Mouse (Mus musculus) lung, postnatal 36 days (tissue): ENCODE measurements around the gene Dpysl4.
A peak's percentile ranks its signal among the peaks of the same experiment; 100 is the strongest.

Experiments used
- DNase-seq: peaks from one replicate; pipeline ENCODE4 v3.0.0; 2022; ENCODE audit warnings: mixed read lengths

Dpysl4 gene

DNA sequence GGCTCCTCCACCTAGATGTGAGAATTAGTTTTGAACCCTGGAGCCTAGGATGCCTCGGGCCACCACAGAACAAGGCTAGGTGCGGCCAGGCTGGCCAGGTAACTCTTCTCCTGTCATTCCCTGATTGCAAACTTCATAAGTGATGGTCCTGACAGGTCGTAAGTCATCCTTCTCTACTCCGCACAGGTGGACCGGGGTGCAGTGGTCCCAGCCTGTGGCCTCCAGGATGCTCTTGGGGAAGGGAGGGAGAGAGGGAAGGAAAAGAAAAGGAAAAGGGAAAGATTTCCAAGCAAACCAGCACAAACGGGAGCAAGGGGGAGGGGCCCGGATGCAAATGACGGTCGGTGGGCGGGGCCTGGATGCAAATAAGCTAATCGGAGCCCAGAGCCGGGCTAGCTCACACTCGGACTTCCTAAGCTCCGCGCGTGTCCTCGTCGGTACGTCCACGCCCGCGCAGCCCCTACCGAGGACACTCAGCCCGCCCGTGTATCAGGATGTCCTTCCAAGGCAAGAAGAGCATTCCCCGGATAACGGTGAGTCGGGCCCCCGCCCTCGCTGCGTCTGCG, at the start of gene Dpysl4:
Gene Dpysl4, plus strand, starts transcription at position 373 of the 566 bp plus-strand sequence.
- peak; percentile 17 for DNase-seq

DNA sequence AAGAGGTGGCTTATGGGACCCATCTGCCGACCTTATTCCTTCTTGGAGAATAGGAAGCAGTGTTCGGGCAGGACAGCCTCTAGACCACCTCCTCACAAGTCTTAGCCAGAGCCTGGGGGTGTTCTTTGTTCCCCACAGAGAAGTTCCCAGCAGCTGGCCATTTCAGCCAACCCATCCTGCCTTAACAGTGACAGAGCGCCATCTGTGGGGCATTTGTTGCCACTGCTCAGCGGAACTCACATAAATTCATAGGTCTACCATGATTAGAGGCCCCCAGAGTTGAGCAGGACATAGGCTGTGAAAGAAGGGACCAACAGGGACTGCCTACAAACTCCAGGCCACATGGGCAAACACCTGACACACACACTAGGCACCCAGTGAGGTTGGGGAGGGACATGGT, 22.4 kb upstream of the Dpysl4 start:
- DNase-seq: peak; percentile 5

DNA sequence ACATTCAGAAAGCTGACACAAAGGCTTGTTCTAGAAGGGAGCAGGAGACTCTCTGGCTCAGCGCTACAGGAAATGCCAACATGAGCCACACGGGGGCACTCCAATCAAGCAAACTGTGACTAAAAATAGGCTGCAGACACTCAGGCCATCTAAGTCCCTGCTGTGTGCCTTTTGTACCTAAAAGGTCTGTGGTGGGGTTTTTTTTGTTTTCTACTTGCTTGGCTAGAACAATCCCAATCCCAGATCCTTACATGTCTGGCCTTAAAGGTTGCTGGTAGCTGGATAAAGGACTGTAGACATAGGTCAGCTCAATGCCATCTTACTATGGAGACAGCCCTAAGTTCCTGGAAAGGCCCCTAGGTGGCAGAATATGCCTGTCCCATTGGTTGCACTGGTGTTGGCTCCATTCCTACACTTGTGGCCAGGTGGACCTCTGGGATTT, 17.6 kb upstream of the Dpysl4 start:
- DNase-seq: peak; percentile 65

DNA sequence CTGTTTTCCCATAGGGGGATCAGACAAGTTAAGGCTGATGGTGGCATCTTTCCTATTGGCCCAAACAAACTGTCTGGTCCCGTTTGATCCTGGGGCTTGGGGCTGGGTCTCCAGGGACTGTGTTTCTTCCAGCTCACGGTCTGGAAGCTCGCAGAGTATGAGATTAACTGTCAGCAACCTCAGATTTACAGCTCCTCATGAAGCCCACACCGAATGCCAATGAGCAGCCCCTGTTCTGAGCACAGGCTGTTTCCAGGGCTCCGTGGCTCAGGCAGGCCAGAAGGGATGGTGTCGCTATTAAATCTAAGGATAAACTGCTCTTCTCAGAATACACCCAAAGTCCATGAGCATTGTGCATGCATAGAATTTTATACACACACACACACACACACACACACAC, 11.6 kb upstream of the Dpysl4 start:
- no peak for DNase-seq

DNA sequence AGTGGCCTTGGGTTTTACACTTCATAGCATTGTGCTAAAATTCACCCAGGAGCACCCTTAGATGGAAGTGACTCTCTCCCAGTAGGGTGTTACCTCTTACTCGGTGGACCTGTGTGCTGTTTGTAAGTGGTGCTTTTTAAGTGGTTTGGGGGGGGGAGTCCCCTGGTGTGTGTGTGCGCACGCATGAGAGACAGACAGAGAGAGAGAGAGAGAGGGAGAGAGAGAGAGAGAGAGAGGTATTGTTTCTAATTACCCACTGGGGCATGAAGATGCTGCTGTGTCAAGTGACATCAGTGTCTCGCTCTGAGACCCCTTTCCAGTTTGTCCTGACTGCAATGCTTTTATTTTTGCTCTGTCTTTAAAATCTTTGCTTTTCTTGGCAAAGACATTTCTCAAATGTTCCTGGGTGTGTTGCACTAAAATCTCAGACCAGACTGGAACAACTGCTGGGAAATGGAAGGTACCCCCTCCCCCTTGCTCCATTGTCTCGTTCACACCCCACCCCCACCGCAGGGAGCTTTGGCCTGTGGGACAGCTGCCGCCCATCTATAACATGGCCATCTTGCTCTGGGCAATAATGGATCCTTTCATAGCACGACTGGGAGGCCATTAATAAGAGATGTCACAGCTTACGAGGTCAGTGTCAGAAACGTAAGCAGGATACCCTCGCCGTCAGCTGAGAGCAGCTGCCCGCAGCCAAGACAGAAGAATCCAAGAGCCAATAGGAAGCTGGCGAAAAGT, 10.6 kb upstream of the Dpysl4 start:
- no peak for DNase-seq

DNA sequence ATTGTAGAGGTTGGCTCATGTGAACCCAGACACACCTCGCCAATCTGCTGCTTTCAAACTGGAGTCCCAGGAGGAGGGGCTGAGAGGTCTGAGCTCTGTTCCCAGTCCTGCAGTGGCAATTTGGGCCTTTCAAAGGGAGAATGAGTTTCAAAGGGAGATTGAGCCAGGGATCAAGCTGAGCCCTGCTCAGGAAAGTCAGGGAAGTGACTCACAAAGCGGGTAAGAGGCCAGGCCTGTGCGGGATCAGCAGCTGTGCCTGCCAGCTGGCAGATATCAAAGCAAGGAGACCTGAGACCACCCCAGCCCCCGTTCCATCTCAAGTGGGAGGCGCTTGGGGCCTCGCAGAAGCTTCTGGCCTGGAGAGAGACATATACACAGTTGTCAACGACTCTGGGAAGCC, 8.5 kb upstream of the Dpysl4 start:
- DNase-seq: no peak

DNA sequence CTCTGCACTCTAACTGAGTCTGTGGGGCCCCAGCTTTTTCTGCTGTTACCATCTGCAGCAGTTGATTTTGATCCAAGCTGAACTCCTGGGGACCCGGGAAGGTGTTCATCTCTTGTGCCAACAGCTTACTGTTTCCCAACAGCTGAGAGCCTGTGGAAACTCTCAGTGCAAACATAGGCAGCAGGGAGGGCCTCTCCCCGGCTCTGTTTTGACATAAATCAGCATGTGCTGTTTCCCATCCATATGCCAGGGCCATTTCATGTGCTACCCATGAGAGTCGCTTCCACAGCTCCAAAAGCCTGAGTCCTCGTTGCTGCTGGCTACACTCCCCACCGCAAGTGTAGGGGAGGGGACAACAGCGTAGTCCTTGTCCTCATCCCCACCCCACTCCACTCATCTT, 7.6 kb upstream of the Dpysl4 start:
- DNase-seq: no peak

DNA sequence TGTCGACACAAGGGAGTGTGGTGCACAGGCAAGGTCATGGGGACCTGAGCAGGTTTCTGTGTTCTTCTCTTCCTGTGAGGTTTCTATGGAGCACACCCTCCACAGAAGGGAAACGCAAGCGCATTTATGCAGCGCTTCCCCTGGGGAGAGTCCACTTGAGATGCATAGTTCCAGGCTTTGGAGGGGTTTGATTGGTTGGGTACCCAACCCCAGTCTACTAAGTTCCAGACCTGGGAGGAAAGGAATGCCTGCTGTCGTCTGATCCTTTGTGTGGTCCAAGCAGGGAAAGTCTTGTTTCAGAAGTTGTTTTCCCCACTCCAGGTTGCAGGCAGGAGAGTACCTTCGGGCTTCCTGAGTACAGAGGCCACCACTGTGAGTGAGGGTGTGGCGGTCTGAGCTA, 6.7 kb upstream of the Dpysl4 start:
- DNase-seq: no peak

DNA sequence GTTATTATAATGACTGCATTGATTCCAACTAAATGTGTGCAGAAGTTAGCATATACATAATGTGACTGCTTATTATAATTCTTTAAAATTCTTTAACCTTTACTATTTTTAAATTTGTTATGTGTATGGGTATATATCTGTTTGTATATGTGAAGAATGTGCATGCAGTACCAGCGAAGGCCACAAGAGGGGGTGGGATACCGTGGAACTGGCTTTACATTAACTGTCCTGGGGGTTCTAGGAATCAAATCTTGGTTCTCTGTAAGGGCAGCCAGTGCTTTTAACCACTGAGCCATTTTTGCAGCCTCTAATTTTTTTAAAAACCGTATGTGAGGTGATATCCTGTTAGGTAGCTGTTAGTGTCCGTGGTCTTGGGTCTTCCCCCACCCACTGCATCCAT, 5.1 kb upstream of the Dpysl4 start:
- DNase-seq: no peak

DNA sequence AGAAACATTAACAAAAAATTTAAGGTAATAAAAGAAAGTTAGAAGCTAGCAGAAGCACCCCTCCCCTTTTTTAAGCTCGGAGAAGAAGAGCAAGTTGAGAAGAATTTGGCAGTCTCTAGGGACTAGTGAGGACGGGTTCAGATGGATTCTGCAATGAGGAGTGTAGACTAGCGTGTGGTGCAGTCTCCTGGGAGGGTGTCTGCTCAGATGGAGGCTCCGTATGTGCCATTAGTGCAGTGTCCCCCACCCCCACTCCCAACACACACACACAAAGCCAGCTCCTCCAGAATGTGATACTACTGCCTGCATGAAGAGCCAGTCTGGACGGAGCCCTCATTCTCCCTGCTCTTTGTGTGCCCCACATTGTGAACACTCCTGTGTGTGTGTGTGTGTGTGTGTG, 4.6 kb upstream of the Dpysl4 start:
- no peak for DNase-seq

DNA sequence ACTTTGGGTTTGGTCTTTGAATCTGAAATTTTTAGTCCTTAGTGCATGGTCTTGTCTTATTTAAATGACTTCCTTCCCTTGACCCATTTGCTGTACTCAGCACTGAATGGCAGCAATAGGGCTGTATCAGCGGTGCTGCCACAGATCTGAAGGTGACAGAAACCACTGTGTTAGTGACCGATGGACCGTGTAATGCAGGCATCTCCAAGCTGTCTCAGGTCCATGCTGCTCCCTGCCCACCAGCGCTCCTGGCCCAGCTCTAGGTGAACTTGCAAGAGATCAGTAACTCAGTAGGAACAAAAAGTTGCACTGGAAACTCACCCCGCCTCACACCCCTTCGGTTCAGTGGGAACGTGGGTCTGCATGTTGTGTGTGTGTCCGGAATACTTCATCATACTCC, 3.5 kb upstream of the Dpysl4 start:
- DNase-seq: no peak

DNA sequence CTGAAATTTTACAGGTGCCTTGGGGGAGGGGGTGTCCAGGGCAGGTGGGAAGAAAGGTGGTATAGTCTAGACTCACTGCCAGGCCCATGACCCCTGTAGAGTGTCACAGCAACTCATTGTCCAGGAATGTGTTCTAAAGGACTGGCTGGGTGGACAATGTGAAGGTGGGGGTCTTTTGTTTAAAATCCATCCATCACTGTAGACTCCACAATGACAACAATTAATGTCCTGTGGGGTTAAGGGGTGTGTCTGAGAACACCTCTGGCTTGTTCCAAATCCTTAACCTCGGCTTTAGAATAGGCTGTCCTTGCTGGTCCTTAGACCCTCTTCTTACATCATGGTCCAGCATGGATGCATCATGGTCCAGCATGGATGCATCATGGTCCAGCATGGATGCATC, 1.5 kb upstream of the Dpysl4 start:
- no peak for DNase-seq

DNA sequence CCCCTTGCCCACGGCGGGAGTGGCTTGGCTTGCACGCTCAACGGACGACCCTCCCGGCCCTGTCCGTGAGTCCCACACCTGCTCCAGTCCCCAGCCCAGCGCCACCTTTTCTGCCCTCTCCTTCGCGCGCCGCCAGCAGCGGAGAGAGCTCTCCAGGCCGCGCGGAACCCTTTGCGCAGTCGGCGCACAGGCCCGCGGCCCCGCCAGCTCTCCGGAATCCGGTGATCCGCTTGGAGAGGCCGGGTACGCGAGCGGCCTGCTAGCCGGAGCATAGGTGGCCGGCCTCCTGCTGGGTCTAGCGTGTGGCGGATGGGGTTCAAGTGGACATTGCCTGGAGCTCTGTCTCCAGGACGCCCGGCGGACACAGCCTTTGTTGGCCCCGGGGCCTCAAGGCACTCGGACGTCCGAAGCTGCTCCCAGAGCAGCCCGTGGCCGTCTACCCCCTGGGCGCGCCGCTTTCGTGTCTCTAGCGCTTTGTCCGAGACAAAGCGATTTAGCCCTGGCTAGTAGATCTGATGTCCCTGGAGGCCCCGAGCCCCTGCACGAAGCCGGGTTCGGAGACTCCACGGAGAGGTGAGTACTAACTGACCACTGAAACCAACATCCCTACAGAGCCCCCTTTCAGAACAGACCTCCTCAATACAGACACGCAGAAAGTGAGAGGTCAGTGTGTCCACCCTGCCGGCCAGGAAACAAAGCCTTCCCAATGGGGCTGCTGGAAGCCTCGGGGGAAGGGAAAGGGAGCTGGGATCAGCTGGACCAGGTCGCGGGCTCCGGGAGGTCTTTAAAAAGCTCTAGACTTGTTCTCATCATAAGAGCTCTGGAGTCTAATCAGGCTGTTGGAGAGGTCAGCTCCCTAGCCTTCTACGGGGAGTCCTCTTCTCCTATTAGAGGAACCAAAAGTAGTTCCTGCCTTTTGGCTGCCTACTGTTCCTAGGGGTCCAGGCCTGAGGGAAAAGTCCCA, 676 bp downstream of the Dpysl4 start:
- DNase-seq: no peak

DNA sequence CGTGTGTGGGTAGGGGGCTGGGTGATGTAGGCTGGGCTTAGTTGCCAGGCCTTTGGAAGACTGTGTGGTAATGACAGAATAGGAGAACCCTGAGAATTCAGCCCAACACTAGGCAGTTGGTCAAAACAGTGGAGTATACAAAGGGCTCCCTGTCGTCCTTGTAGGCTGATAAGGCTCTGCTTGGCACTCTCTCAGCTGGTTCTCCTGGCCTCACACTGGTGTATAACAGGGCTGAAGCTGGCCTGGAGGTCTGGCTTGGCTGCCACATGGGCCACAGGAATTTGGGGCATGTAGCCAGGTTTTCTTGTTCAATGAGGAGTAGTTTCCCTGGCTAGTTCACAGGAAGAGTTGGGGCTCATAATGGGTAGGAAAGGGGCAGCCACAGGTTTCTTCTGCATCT, 2.0 kb downstream of the Dpysl4 start:
- peak; percentile 6 for DNase-seq

DNA sequence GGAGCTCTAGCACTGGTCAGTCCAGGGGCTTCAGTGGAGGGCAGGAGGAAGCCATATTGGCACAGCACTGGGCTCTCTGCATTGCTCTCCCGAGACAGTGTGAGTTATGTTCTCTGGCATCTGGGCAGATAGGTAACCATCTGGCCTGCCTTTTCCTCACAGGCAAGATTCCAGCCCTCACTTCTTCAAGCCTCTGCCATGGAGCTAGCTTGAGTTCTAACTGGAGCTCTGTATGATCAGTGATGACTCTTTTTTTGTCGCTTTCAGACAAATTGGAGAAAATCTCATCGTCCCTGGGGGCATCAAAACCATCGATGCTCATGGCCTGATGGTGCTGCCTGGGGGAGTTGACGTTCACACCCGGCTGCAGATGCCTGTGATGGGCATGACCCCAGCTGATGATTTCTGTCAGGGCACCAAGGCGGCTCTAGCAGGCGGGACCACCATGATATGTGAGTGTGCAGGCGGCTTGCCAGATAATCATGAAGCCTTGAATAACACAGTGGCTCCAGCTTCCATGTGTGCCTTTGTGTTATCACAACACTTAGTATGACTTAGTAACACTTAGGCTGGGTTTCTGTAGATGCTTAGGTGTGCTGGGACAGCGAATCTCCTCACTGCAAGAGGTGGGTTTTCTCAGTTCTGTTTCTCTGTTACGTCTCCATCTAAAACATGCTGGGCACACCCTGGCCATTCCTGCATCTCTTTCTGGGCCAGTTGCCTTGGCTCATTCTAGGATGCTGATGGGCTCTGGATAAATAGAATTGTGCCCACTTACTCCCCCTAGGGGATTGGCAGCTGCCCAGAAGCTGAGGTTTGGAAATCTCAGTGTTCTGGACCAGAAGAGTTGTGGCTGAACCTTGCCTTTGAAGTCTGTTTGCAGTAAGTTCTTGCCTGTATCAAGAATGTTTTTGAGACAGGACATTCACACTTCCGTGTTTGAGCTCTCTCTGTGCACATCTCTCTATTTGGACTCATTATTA, 4.4 kb downstream of the Dpysl4 start:
- no peak for DNase-seq

DNA sequence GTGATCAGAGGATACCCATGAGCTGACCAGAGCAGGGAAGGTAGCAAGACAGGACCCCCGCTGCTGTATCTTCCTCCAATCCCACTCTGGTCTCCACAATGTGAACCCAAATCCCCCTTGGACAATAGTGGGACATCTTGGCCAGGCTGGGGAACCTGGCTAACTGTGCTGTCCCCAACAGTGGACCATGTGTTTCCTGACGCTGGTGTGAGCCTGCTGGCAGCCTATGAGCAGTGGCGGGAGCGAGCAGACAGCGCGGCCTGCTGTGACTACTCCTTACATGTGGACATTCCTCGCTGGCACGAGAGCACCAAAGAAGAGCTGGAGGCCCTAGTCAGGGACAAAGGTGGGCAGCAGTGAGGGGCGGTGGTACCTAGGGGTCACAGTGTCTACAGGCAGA, 5.9 kb downstream of the Dpysl4 start:
- DNase-seq: no peak

DNA sequence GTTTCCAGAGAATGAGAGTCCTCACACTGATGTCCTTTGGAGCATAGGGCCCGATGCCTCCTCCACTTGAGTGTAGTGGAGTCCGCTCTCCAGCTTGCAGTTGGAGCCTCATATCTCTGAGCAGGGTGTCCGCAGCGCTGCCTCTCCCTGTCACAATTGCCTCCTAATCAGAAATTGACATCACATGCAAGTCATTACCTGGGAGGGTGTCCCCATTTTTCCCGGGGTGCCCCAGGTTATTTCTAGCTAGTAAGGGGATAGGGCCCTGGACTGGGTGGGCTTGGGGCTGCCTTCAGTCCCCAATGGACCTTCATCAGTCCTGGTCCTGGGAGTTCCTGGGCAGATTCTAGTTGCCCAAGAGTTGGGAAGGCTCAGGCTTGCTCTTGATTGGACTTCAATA, 6.9 kb downstream of the Dpysl4 start:
- DNase-seq: no peak

DNA sequence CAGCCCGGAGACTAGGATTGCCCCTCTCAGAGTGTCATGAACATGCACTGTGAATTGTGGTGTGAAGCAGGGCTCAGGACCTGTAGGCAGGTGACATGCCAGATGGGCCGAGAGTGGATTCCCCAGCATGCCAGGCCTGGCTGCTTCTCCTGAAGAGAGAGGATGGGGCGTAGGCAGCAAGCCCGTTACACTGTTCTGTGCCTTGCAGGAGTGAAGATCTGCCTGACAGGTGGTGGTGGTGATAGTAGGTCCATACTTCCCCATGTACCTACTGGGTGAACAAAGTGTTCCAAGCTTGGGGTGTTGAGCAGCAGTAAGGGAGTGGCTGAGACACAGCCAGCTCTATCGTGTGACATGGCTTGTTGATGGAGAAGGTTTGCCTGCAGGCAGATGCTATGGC, 7.3 kb downstream of the Dpysl4 start:
- DNase-seq: no peak

DNA sequence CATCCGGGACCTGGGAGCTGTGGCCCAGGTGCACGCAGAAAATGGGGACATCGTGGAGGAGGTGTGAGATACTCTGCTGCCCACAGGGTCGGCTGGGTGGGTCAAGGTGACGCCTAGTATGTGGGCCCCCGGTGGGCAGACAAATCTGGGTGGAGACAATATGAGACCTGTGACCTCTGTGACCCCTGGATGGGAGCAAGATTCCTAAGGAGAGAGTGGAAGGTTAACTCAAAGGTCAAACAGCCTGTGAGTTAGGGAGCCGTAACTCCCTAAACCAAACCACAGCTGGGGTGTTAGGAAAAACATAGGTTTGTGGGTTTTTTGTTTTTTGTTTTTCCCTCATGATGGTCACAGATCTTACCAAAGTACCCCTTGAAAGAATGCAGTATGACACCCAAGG, 8.0 kb downstream of the Dpysl4 start:
- no peak for DNase-seq

DNA sequence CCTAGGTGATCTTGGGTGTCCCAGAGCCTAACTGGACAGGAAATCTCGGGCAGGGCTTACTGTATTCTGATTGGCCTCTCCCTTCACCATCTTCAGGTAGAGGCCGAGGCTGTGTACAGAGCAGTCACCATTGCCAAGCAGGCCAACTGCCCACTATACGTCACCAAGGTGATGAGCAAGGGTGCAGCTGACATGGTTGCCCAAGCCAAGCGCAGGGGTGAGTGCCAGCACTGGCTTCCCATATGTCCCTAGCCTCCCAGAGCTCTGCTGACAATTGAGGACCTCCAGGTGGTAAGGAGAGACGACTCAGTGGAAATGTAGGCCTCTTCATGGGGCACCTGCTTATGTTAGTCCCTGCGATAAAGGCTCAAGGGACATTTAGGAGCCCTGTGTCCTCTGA, 9.0 kb downstream of the Dpysl4 start:
- DNase-seq: no peak

DNA sequence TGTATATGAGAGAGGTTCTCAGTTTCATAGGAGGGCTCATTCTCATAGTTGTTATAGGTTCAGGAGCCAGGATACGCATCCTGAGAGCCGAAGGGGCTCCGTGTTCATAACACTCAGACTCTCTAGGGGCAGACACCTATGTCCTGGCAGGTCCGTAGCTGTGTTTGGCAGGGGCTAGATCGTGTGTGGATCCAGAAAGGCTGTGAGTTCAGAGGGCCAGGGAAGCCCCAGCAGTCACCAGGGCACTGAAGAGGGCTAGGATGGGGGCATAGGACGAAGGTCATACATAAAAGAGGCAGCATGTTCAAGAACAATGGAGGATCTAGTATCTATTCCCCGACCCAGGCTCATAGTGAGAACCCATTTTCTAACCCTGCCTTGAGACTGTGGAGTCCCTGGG, 9.5 kb downstream of the Dpysl4 start:
- no peak for DNase-seq

DNA sequence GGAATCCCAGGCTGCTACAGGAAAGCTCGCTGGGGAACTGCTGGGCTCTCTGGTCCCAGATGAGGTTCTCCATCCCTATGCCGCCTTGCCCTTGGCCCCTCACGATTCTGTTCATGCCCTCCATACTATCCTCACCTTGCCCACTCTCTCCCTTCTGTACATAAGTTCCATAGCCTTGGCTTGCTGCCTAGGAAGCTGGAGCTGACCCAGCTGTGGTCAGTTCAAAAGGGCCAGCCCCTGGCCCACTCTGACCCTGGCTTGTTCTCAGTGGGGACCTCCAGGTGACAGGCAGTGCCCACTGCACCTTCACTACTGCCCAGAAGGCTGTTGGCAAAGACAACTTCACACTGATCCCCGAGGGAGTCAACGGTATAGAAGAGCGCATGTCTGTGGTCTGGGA, 10.6 kb downstream of the Dpysl4 start:
- no peak for DNase-seq
